ENCODE assay signal across 9 mouse cellular contexts in the genomic region with DNA sequence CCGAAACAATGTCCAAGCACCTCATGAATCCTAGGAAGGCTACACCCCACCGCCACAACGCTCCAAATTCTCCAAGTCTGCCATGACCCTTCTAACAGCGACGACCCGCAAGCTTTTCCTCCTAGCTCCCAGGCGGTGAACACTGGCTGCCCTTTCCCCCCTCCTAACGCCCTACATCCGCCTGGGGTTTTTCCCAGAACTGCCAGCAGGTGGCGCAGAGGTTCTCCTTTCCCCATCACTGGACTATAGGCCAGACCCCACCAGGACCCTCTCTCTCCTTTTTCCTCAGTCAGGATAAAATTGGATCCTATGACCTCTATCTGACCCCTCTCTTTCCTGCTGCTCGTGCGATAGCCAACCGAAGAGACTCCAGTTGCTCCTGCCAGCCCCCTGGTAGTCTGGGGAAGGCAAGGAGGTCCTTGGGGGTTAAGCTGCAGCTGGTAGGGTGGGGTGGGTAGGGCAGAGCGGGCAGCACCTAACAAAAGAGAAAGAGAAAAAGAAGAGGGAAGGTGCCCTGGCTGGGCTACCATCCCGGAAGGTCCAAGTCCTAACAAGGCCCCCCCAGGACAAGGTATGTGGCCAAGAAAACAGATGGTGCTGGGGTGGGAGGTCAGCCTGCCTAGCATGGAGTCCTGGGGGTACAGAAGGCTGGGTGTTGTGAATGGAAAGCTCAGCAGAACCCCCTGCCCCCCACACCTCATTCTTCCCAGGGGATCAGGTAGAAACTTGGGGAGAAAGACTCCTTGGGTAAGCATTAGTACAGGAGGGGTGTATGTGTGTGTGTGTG. TPM values are rescaled to one million over a fixed set of nuclear protein-coding genes. Genes with fewer than 3 reads are reported as not detected.
DNase-seq lines count a peak whose midpoint lies in the region; ATAC-seq and TF ChIP-seq lines count a peak whose summit lies in the region.
"Had no signal": no experiment of that assay in that cellular context is flagged by ENCODE, and none has a peak within 500 bp of the region (broad histone marks: within the 10 kb centered on the region; RNA-seq: fewer than 3 reads in every experiment).

No protein-coding gene starts in this region.

- no peak for TF ChIP-seq POLR2A in bone marrow, adult 2 months (IDR thresholded peaks at IDR 0.05; ENCODE audit: borderline replicate concordance, control insufficient read depth, low read depth, low read length)

- peaks cover 33% of the 10 kb centered on the region for H3K27me3 ChIP-seq in embryonic facial prominence, embryonic 12.5 days
- H3K27me3 ChIP-seq in heart, embryonic 14.5 days (ENCODE audit: control insufficient read depth, insufficient read depth, low read length), result peaks cover 16% of the 10 kb centered on the region
- peaks cover 9% of the 10 kb centered on the region; the same call in 1 of the 2 replicates for H3K27me3 ChIP-seq in kidney, postnatal 0 days (ENCODE audit: insufficient read depth, low read length)

- no peaks in the 10 kb centered on the region for H3K36me3 ChIP-seq in ES-E14 (ENCODE audit: control insufficient read depth, insufficient read depth, low read length, poor library complexity, severe bottlenecking)
- H3K36me3 ChIP-seq in embryonic facial prominence, embryonic 12.5 days, result no peaks in the 10 kb centered on the region
- H3K36me3 ChIP-seq in heart, embryonic 14.5 days (ENCODE audit: control insufficient read depth, insufficient read depth, low read length), result no peaks in the 10 kb centered on the region
- H3K36me3 ChIP-seq in kidney, postnatal 0 days (ENCODE audit: insufficient read depth, low read length), result no peaks in the 10 kb centered on the region

- no peak overlapping the region for H3K27ac ChIP-seq in ES-E14 (ENCODE audit: insufficient read depth, low read depth, low read length, poor library complexity, severe bottlenecking)
- H3K27ac ChIP-seq in bone marrow, adult 2 months (ENCODE audit: control insufficient read depth, insufficient read depth, low read depth, low read length, poor library complexity), result no peak overlapping the region
- H3K27ac ChIP-seq in embryonic facial prominence, embryonic 12.5 days, result no peak overlapping the region
- no peak overlapping the region for H3K27ac ChIP-seq in heart, embryonic 14.5 days (replicated peaks in 1 of 2; ENCODE audit: control insufficient read depth in 1 of 2, insufficient read depth in 1 of 2, low read depth in 2 of 2, low read length in 2 of 2)
- no peak overlapping the region for H3K27ac ChIP-seq in kidney, postnatal 0 days

- no peaks in the 10 kb centered on the region for H3K9me3 ChIP-seq in ES-E14 (ENCODE audit: control insufficient read depth, insufficient read depth, low read depth, low read length)
- H3K9me3 ChIP-seq in embryonic facial prominence, embryonic 12.5 days, result no peaks in the 10 kb centered on the region
- no peaks in the 10 kb centered on the region for H3K9me3 ChIP-seq in heart, embryonic 14.5 days (ENCODE audit: control insufficient read depth, low read length)
- no peaks in the 10 kb centered on the region for H3K9me3 ChIP-seq in kidney, postnatal 0 days (replicated peaks; ENCODE audit: low read length)

- peak overlapping the region; percentile 41; the same call in 1 of the 2 replicates for H3K9ac ChIP-seq in ES-E14 (ENCODE audit: insufficient read depth, low read depth, low read length, poor library complexity, severe bottlenecking)
- H3K9ac ChIP-seq in embryonic facial prominence, embryonic 12.5 days, result no peak overlapping the region
- H3K9ac ChIP-seq in heart, embryonic 14.5 days (ENCODE audit: low read length), result no peak overlapping the region
- no peak overlapping the region for H3K9ac ChIP-seq in kidney, postnatal 0 days (ENCODE audit: low read depth, low read length)

- H3K4me3 ChIP-seq in ES-E14 (ENCODE audit: insufficient read depth in 1 of 2, low read depth in 1 of 2, low read length in 2 of 2, poor library complexity in 1 of 2, severe bottlenecking in 1 of 2), result no peak overlapping the region
- H3K4me3 ChIP-seq in bone marrow, adult 2 months (replicated peaks; ENCODE audit: control insufficient read depth, low read depth, low read length), result no peak overlapping the region
- no peak overlapping the region for H3K4me3 ChIP-seq in embryonic facial prominence, embryonic 12.5 days
- H3K4me3 ChIP-seq in heart, embryonic 14.5 days (ENCODE audit: control insufficient read depth in 1 of 2, insufficient read depth in 1 of 2, low read depth in 1 of 2, low read length in 2 of 2), result peak overlapping the region in 1 of 2 experiments; percentile 19; a peak in 1 of 4 replicates
- H3K4me3 ChIP-seq in kidney, postnatal 0 days (replicated peaks; ENCODE audit: low read depth, low read length), result no peak overlapping the region

- WGBS in bone marrow, adult 2 months, result 12% methylated on average over 15 of the region's 15 CpGs
- 9% methylated on average over 15 of the region's 15 CpGs for WGBS in embryonic facial prominence, embryonic 12.5 days
- WGBS in heart, embryonic 14.5 days, result 9% methylated on average over 15 of the region's 15 CpGs
- WGBS in kidney, postnatal 0 days, result 9% methylated on average over 15 of the region's 15 CpGs

- in situ Hi-C loops in ES-E14 (cut with MboI; ENCODE audit: low sequenced_read_pairs in 2 of 2, unreplicated experiment in 2 of 2), result no loop called here

- peak overlapping the region; percentile 23; the same call in 1 of the 2 replicates for H3K4me2 ChIP-seq in embryonic facial prominence, embryonic 12.5 days (replicated peaks)
- H3K4me2 ChIP-seq in heart, embryonic 14.5 days (ENCODE audit: low read length), result peak overlapping the region; percentile 45
- peak overlapping the region; percentile 21; the same call in 1 of the 2 replicates for H3K4me2 ChIP-seq in kidney, postnatal 0 days (ENCODE audit: low read length)

- peak; percentile 83 for DNase-seq in ES-E14 (ENCODE audit: low read depth, low spot score)
- DNase-seq in kidney, postnatal 0 days (ENCODE audit: low spot score), result peak; percentile 88
- peak; percentile 82 for DNase-seq in lung, postnatal 36 days
- peak; percentile 84 for DNase-seq in right cerebral cortex, postnatal 4 days

- TF ChIP-seq CTCF in bone marrow, adult 2 months (IDR thresholded peaks at IDR 0.05; ENCODE audit: control insufficient read depth, insufficient read depth, low read length), result peak; percentile 76
- TF ChIP-seq CTCF in kidney, postnatal 0 days (IDR thresholded peaks at IDR 0.05; ENCODE audit: low read depth), result peak; percentile 91

- H3K4me1 ChIP-seq in ES-E14 (ENCODE audit: control insufficient read depth in 2 of 2, insufficient read depth in 2 of 2, low read length in 2 of 2, poor library complexity in 1 of 2), result peaks cover 0 to 7% of the 10 kb centered on the region in 2 experiments; a peak in 3 of 4 replicates
- no peaks in the 10 kb centered on the region; the same call in 1 of the 2 replicates for H3K4me1 ChIP-seq in bone marrow, adult 2 months (ENCODE audit: control insufficient read depth, insufficient read depth, low read length)
- H3K4me1 ChIP-seq in embryonic facial prominence, embryonic 12.5 days, result peaks cover 27% of the 10 kb centered on the region
- H3K4me1 ChIP-seq in heart, embryonic 14.5 days (ENCODE audit: control insufficient read depth in 2 of 2, insufficient read depth in 2 of 2, low read length in 2 of 2), result peaks cover 23 to 27% of the 10 kb centered on the region in 2 experiments
- H3K4me1 ChIP-seq in kidney, postnatal 0 days (replicated peaks; ENCODE audit: insufficient read depth, low read length), result peaks cover 17% of the 10 kb centered on the region

- ATAC-seq in embryonic facial prominence, embryonic 12.5 days (ENCODE audit: insufficient number of reproducible peaks, insufficient read depth, low FRiP score, low TSS enrichment), result no peak
- ATAC-seq in heart, embryonic 14.5 days (ENCODE audit: insufficient number of reproducible peaks, insufficient read depth, low FRiP score, low read depth), result no peak
- no peak for ATAC-seq in kidney, postnatal 0 days (replicated peaks; ENCODE audit: low FRiP score, low read depth)
- no peak for ATAC-seq in frontal cortex, adult (ENCODE audit: low TSS enrichment)

RNA-seq across cellular contexts. Expression of a gene that starts 1.8 kb away (rescaled TPM):
- total RNA-seq in ES-E14 (2012; rRNA removed), result 1.2 and 1.5 TPM in 2 replicates
- 2.7 TPM in 1 of 2 replicates, not detected in the other for polyA plus RNA-seq in bone marrow, adult 2 months (2011; ENCODE audit: insufficient read depth, insufficient read length, low replicate concordance, missing spikeins)
- polyA plus RNA-seq in embryonic facial prominence, embryonic 12.5 days (2016; fragmentation: Nextera tagmentation; extraction: Ambion mirVana), result 9.6 and 9.9 TPM in 2 replicates
- polyA plus RNA-seq in heart, embryonic 14.5 days (2014; fragmentation: Nextera tagmentation; extraction: Ambion mirVana), result 11.9 and 13.7 TPM in 2 replicates
- 5.9 and 6.3 TPM in 2 replicates for polyA plus RNA-seq in kidney, postnatal 0 days (2015; fragmentation: Nextera tagmentation; extraction: Ambion mirVana)

RNA-seq across cellular contexts. Expression of a gene that starts 13.2 kb away (rescaled TPM):
- 4.4 and 6.1 TPM in 2 replicates for total RNA-seq in ES-E14 (2012; rRNA removed)
- polyA plus RNA-seq in bone marrow, adult 2 months (2011; ENCODE audit: insufficient read depth, insufficient read length, low replicate concordance, missing spikeins), result not detected in 2 replicates
- polyA plus RNA-seq in embryonic facial prominence, embryonic 12.5 days (2016; fragmentation: Nextera tagmentation; extraction: Ambion mirVana), result 3.6 and 4.7 TPM in 2 replicates
- 0.31 and 0.47 TPM in 2 replicates for polyA plus RNA-seq in heart, embryonic 14.5 days (2014; fragmentation: Nextera tagmentation; extraction: Ambion mirVana)
- polyA plus RNA-seq in kidney, postnatal 0 days (2015; fragmentation: Nextera tagmentation; extraction: Ambion mirVana), result 0.94 and 1.0 TPM in 2 replicates

RNA-seq across cellular contexts. Expression of a gene that starts 29.6 kb away (rescaled TPM):
- 10.0 and 18.8 TPM in 2 replicates for total RNA-seq in ES-E14 (2012; rRNA removed)
- 1.8 TPM in 1 of 2 replicates, not detected in the other for polyA plus RNA-seq in bone marrow, adult 2 months (2011; ENCODE audit: insufficient read depth, insufficient read length, low replicate concordance, missing spikeins)
- 6.3 and 7.6 TPM in 2 replicates for polyA plus RNA-seq in embryonic facial prominence, embryonic 12.5 days (2016; fragmentation: Nextera tagmentation; extraction: Ambion mirVana)
- not detected in 2 replicates for polyA plus RNA-seq in heart, embryonic 14.5 days (2014; fragmentation: Nextera tagmentation; extraction: Ambion mirVana)
- 10.2 and 10.5 TPM in 2 replicates for polyA plus RNA-seq in kidney, postnatal 0 days (2015; fragmentation: Nextera tagmentation; extraction: Ambion mirVana)
- total RNA-seq: left cerebral cortex, postnatal 10 days had no signal

RNA-seq across cellular contexts. Expression of a gene that starts 54.5 kb away (rescaled TPM):
- total RNA-seq in ES-E14 (2012; rRNA removed), result 25.5 and 25.7 TPM in 2 replicates
- polyA plus RNA-seq in bone marrow, adult 2 months (2011; ENCODE audit: insufficient read depth, insufficient read length, low replicate concordance, missing spikeins), result 8.5 and 9.4 TPM in 2 replicates
- polyA plus RNA-seq in embryonic facial prominence, embryonic 12.5 days (2016; fragmentation: Nextera tagmentation; extraction: Ambion mirVana), result 27.9 and 28.7 TPM in 2 replicates
- polyA plus RNA-seq in heart, embryonic 14.5 days (2014; fragmentation: Nextera tagmentation; extraction: Ambion mirVana), result 13.7 and 15.7 TPM in 2 replicates
- polyA plus RNA-seq in kidney, postnatal 0 days (2015; fragmentation: Nextera tagmentation; extraction: Ambion mirVana), result 14.5 and 15.6 TPM in 2 replicates

RNA-seq across cellular contexts. Expression of a gene that starts 54.6 kb away (rescaled TPM):
- 125 and 136 TPM in 2 replicates for total RNA-seq in ES-E14 (2012; rRNA removed)
- 25.1 and 28.2 TPM in 2 replicates for polyA plus RNA-seq in bone marrow, adult 2 months (2011; ENCODE audit: insufficient read depth, insufficient read length, low replicate concordance, missing spikeins)
- 90.2 and 91.4 TPM in 2 replicates for polyA plus RNA-seq in embryonic facial prominence, embryonic 12.5 days (2016; fragmentation: Nextera tagmentation; extraction: Ambion mirVana)
- polyA plus RNA-seq in heart, embryonic 14.5 days (2014; fragmentation: Nextera tagmentation; extraction: Ambion mirVana), result 46.3 and 51.2 TPM in 2 replicates
- 48.9 and 55.9 TPM in 2 replicates for polyA plus RNA-seq in kidney, postnatal 0 days (2015; fragmentation: Nextera tagmentation; extraction: Ambion mirVana)
